Mouse (Mus musculus) limb, embryonic 14.5 days (tissue): ENCODE data around the gene Rasgrp1. TPM values are rescaled to one million over a fixed set of nuclear protein-coding genes. Genes with fewer than 3 reads are reported as not detected.

ENCODE experiments used
- ATAC-seq: fragments of 200-750 bp; cut with Nextera tagmentation; 2 replicates; pipeline ENCODE4 v1.8.0; 2017; ENCODE audit warnings: low read depth, moderate number of reproducible peaks, moderate TSS enrichment; ENCODE audit not compliant: low FRiP score
- DNase-seq: peaks from one replicate; pipeline ENCODE4 v3.0.0-alpha.2; 2015; ENCODE audit warnings: low spot score
- H3K27ac ChIP-seq: fragments of 300-500 bp; sonication (generic); replicated peaks from 2 replicates; pipeline ENCODE4 v1.5.1; 2014; ENCODE audit warnings: low read depth, mild to moderate bottlenecking, low read length, moderate library complexity, mixed read lengths
- H3K27me3 ChIP-seq: fragments of 300-500 bp; sonication (generic); 2 replicates; pipeline ENCODE4 v1.6.1; 2014; ENCODE audit warnings: low read length, mixed read lengths; ENCODE audit not compliant: control insufficient read depth, insufficient read depth
- H3K36me3 ChIP-seq: fragments of 300-500 bp; sonication (generic); 2 replicates; pipeline ENCODE4 v1.6.1; 2014; ENCODE audit warnings: mild to moderate bottlenecking, low read length, moderate library complexity, mixed read lengths; ENCODE audit not compliant: control insufficient read depth, insufficient read depth
- H3K4me1 ChIP-seq: fragments of 300-500 bp; sonication (generic); 2 replicates; pipeline ENCODE4 v1.6.1; 2014; ENCODE audit warnings: antibody characterized with exemption, low read length, mixed read lengths; ENCODE audit not compliant: control insufficient read depth, insufficient read depth
- H3K4me2 ChIP-seq: fragments of 300-500 bp; sonication (generic); replicated peaks from 2 replicates; pipeline ENCODE4 v1.6.1; 2014; ENCODE audit warnings: low read depth, mild to moderate bottlenecking, low read length, moderate library complexity; ENCODE audit not compliant: severe bottlenecking
- H3K4me3 ChIP-seq: fragments of 300-500 bp; sonication (generic); replicated peaks from 2 replicates; pipeline ENCODE4 v1.5.1; 2014; ENCODE audit warnings: low read length
- H3K9ac ChIP-seq: fragments of 300-500 bp; sonication (generic); 2 replicates; pipeline ENCODE4 v1.6.1; 2014; ENCODE audit warnings: mild to moderate bottlenecking, low read depth, low read length, moderate library complexity; ENCODE audit not compliant: severe bottlenecking
- H3K9me3 ChIP-seq: fragments of 300-500 bp; sonication (generic); 2 replicates; pipeline ENCODE4 v1.6.1; 2016; ENCODE audit warnings: low read length; ENCODE audit not compliant: control insufficient read depth
- POLR2A ChIP-seq: fragments of 200-500 bp; IDR thresholded peaks from 2 replicates; pipeline ENCODE4 v1.8.0; 2012; ENCODE audit warnings: inconsistent platforms, mild to moderate bottlenecking, moderate library complexity, borderline replicate concordance; ENCODE audit not compliant: insufficient read depth, insufficient read length; ENCODE audit errors: extremely low read depth
- WGBS: fragments of 180-500 bp; shearing (Covaris S2); extraction: QIAGEN DNeasy Blood & Tissue Kit; methylation state at CpG from one replicate; pipeline ENCODE4 v1.1.7; 2014; 5-methylcytosine and 5-hydroxymethylcytosine counted together
- polyA plus RNA-seq, 2 experiments: library from polyadenylated mRNA; depleted of rRNA in 1 of 2; stranded (reverse) in 1 of 2; unstranded in 1 of 2; fragments of >200 nt; fragmentation: Nextera tagmentation in 1 of 2; extraction: Ambion mirVana in 1 of 2; gene quantifications; 2 replicates each; pipeline versions ENCODE4 v1.2.1 to v1.2.3; 2012 to 2014

The Rasgrp1 gene
- polyA plus RNA-seq, 2 experiments = 0.45 to 0.52 TPM

GRCm38 (mm10) chr2:117331634-117332033 is 11.2 kb downstream of the Rasgrp1 start:
- 62% methylated on average over 5 of the region's 5 CpGs for WGBS
- DNase-seq (no peak), ATAC-seq (no peak)

GRCm38 (mm10) chr2:117328521-117329285 is 14.1 kb downstream of the Rasgrp1 start:
- no peak overlapping the region for H3K4me3 ChIP-seq
- no peaks in the 10 kb centered on the region for H3K27me3 ChIP-seq
- WGBS = 65% methylated on average over 9 of the region's 9 CpGs
- no peak overlapping the region for H3K9ac ChIP-seq
- no peak overlapping the region for H3K4me2 ChIP-seq
- DNase-seq (no peak), ATAC-seq (no peak)
- H3K4me1 ChIP-seq = no peaks in the 10 kb centered on the region
- no peak for TF ChIP-seq POLR2A
- no peaks in the 10 kb centered on the region for H3K36me3 ChIP-seq
- H3K9me3 ChIP-seq = no peaks in the 10 kb centered on the region
- no peak overlapping the region for H3K27ac ChIP-seq

More at GRCm38 (mm10) chr2:117331634-117332033, 11.2 kb downstream of the Rasgrp1 start:
- H3K27ac ChIP-seq = no peak overlapping the region
- no peaks in the 10 kb centered on the region for H3K27me3 ChIP-seq
- no peak for TF ChIP-seq POLR2A
- no peaks in the 10 kb centered on the region for H3K9me3 ChIP-seq
- H3K9ac ChIP-seq = no peak overlapping the region
- no peak overlapping the region for H3K4me2 ChIP-seq
- H3K4me3 ChIP-seq = no peak overlapping the region
- H3K36me3 ChIP-seq = no peaks in the 10 kb centered on the region
- no peaks in the 10 kb centered on the region for H3K4me1 ChIP-seq

GRCm38 (mm10) chr2:117322399-117322798 is 20.4 kb downstream of the Rasgrp1 start:
- Histone ChIP-seq H3K4me3 (no peak overlapping the region), H3K36me3 (no peaks in the 10 kb centered on the region), H3K4me1 (no peaks in the 10 kb centered on the region), H3K27ac (no peak overlapping the region), H3K4me2 (no peak overlapping the region), H3K9ac (no peak overlapping the region), H3K9me3 (no peaks in the 10 kb centered on the region), H3K27me3 (no peaks in the 10 kb centered on the region)
- DNase-seq (no peak), ATAC-seq (no peak)
- TF ChIP-seq POLR2A = no peak
- WGBS = 88% methylated on average over 8 of the region's 8 CpGs

- no peak for DNase-seq
- H3K4me1 ChIP-seq = no peaks in the 10 kb centered on the region
- no peaks in the 10 kb centered on the region for H3K36me3 ChIP-seq
- 79% methylated on average over 3 of the region's 3 CpGs for WGBS
- H3K4me2 ChIP-seq = no peak overlapping the region
- ATAC-seq = no peak
- no peak overlapping the region for H3K27ac ChIP-seq
- H3K4me3 ChIP-seq = no peak overlapping the region
- H3K27me3 ChIP-seq = no peaks in the 10 kb centered on the region
- TF ChIP-seq POLR2A = no peak
- H3K9ac ChIP-seq = no peak overlapping the region
- H3K9me3 ChIP-seq = 0 out of 2 replicates have a peak, but pooled peaks cover 3% of the 10 kb centered on the region
Observed at GRCm38 (mm10) chr2:117321231-117321630, 21.6 kb downstream of the Rasgrp1 start.

- Histone ChIP-seq H3K36me3 (no peaks in the 10 kb centered on the region), H3K4me2 (no peak overlapping the region), H3K4me1 (no peaks in the 10 kb centered on the region), H3K9me3 (0 out of 2 replicates have a peak, but pooled peaks cover 3% of the 10 kb centered on the region), H3K9ac (no peak overlapping the region), H3K4me3 (no peak overlapping the region), H3K27ac (no peak overlapping the region), H3K27me3 (no peaks in the 10 kb centered on the region)
- TF ChIP-seq POLR2A = no peak
- no peak for ATAC-seq
- WGBS = 78% methylated on average over 3 of the region's 3 CpGs
- DNase-seq = no peak
Observed at GRCm38 (mm10) chr2:117318991-117319390, 23.8 kb downstream of the Rasgrp1 start.
